Mouse (Mus musculus): ENCODE measurements around the gene Arhgap5.

- no peak for TF ChIP-seq CTCF (IDR thresholded peaks at IDR 0.05; ENCODE audit: borderline replicate concordance, extremely low read depth, insufficient read depth, insufficient read length)
- TF ChIP-seq POLR2A (IDR thresholded peaks at IDR 0.05; ENCODE audit: borderline replicate concordance, extremely low read depth, insufficient read depth, insufficient read length, poor library complexity, severe bottlenecking) = no peak
Observed at GRCm38 (mm10) chr12:52480851-52481250, 22.9 kb upstream of the Arhgap5 start.
